Mouse (Mus musculus) thymus, postnatal 4 days (tissue): ENCODE measurements around the gene Atg101.

ENCODE experiments used
- DNase-seq: peaks from one replicate; pipeline ENCODE4 v3.0.0; 2021

Atg101 gene

GRCm38 (mm10) chr15:101283911-101284750, at the start of gene Atg101:
Gene Atg101 (plus strand): TSS chr15:101284272.
- DNase-seq, result peak; percentile 96

GRCm38 (mm10) chr15:101234611-101235341, 49.3 kb upstream of the Atg101 start:
- DNase-seq, result peak; percentile 29

- peak; percentile 88 for DNase-seq
These were observed 48.8 kb upstream of the Atg101 start for GRCm38 (mm10) chr15:101235342-101235698.

DNA sequence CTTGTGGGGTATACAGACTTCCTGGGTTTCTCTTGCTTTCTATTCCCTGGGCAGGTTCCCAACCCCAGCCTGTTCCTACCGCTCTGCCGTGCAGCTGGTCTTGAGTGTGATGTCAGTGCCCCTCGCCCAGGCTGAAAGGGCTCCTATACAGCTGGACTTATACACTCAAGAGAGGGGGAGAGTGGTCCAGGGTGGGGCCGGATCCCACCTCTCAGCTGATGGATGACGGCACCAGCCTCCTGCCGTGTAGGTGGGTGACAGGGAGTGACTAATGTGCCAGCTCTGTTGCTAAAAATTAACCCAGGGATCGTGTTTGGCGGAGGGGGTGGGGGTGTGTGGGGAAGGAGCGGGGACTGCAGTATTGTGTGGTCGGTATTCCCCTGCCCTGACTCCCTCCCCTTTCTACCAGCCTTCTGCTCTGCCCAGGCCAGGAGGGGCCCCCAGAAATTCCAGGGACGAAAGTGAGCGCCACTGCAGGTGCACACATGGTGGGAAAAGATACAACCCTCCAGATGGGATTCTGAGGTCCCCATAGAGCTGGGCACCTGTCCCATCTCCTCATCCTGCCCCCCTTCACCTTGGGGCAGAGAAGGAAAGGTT, 48.2 kb upstream of the Atg101 start:
- no peak for DNase-seq

GRCm38 (mm10) chr15:101236878-101237277, 47.2 kb upstream of the Atg101 start:
- peak; percentile 91 for DNase-seq

GRCm38 (mm10) chr15:101238885-101239511, 45.1 kb upstream of the Atg101 start:
- DNase-seq, result peak; percentile 92

DNA sequence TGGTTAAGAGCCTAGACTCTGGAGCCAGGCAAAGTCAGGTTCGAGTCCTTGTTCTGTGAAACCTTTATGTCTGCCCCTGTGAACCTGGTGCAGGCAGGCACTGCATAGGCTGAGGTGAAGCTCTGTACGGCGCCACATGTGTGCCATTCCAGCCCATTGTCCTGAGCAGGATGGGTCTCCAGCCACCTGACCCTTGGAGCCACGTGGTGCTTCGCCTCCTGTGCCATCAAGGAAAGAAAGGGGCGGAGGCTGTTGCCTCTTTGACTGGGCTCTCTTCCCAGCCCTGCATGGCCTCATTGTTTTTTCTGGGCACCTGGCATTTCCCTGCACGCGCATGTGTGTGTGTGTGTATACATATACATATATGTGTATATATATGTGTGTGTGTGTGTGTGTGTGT, 44.3 kb upstream of the Atg101 start:
- DNase-seq, result peak; percentile 24

- peak; percentile 91 for DNase-seq
These were observed 43.3 kb upstream of the Atg101 start for GRCm38 (mm10) chr15:101240799-101241204.

DNA sequence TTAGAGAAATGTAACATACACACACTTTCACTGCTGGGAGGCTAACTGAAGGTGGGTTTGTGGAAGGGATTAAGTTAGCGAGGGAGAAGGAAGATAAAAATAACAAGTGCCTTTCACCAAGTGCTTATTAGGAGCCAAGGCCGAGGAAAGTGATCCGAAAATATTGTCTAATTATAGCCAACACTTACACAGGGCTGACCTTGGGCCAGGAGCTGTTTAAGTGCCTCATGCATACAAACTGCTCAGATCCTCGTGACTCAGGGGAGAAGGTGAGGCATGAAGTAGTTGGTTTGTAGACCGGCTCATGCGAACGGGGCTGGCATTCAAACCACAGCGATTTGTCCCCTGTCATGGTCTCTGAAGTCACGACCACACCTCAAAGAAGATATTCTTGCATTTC, 42.8 kb upstream of the Atg101 start:
- peak; percentile 16 for DNase-seq

- DNase-seq, result no peak
These were observed 42.2 kb upstream of the Atg101 start for GRCm38 (mm10) chr15:101241853-101242252.

- peak; percentile 66 for DNase-seq
These were observed 41.4 kb upstream of the Atg101 start for GRCm38 (mm10) chr15:101242645-101243044.

- DNase-seq, result peak; percentile 9
These were observed 40.1 kb upstream of the Atg101 start for GRCm38 (mm10) chr15:101244012-101244411.

GRCm38 (mm10) chr15:101246231-101247154, 37.6 kb upstream of the Atg101 start:
- peak; percentile 93 for DNase-seq

DNA sequence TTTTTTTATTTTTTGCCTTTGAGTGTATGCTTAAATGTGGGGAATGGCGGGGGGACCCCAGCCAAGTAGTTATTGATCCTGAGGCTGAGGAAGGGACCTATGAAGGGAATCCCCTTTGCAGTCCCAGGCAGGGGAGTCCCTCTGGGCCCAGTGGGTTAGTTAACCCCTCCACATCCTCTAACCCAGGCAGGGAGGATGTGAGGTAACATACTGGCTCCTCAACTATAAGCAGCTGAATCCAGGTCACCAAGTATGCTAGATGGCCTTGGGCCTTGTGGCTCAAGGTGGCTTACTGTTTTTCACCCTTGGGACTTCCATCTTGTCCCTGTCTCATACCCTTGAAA, 36.9 kb upstream of the Atg101 start:
- DNase-seq, result peak; percentile 28

- peak; percentile 19 for DNase-seq
These were observed 35.9 kb upstream of the Atg101 start for GRCm38 (mm10) chr15:101248029-101248710.

- peak; percentile 34 for DNase-seq
These were observed 33.8 kb upstream of the Atg101 start for GRCm38 (mm10) chr15:101250220-101250800.

- no peak for DNase-seq
These were observed 32.1 kb upstream of the Atg101 start for GRCm38 (mm10) chr15:101251930-101252329.

DNA sequence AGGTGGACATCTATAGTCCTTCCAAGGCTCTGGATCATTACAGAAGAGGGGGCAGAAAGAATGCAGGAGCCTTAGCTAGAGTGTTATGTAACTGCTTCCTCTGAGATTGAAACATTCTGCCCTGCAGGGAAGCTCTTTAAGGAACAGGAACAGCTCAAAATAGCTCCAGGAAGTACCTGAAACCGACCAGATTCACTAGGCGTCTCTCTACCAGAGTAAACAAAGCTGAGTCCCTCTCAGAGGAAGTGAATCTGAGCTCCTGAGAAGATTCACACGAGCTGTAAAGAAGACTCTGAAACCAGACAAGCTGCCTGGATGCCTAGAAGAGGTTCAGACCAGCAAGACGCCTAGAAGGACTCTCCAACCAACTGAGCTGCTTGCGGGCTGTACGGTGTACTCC, 31.5 kb upstream of the Atg101 start:
- DNase-seq, result no peak

DNA sequence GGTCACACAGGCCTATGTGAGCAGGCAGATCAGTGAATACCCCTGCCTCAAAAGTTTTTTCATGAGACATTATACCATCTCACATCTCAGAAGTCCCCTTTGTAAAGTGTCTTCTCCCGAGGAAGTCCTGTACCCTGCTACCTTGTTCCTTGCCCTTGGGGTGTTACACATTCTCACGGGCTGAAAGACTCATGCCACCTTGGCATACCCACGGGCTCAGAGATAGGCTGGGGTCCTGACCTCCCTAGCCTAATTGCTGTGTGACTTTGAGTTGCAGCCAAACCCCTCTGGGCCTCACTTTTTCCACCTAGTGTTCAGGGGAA, 30.5 kb upstream of the Atg101 start:
- DNase-seq, result no peak

GRCm38 (mm10) chr15:101253886-101254795, 29.9 kb upstream of the Atg101 start, which contains the start of gene Nr4a1:
Gene Nr4a1 (plus strand): TSS chr15:101254269.
- DNase-seq, result peak; percentile 78
